Mouse (Mus musculus): ENCODE results near the gene Tecpr1. TPM values are rescaled to one million over a fixed set of nuclear protein-coding genes. Genes with fewer than 3 reads are reported as not detected.

The Tecpr1 gene
- polyA plus RNA-seq, 1 experiment = 240 TPM

DNA sequence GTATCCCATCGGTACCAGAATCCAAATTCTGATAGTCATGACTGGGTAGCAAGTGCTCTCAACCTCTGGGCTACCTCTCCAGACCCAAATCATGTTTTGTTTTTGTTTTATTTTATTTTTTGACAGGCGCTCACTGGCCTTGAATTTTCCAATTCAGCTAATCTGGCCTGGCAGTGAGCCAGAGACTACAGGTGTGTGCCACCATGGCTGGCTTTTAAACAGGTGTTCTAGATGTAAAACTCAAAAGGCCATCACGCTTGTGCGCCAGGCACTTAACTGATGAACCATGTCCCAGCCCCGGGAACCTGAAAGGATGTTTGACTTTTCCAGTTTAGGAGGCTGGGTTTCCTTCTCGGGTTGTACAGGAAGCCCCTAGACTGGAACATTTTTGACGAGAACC lies 23.3 kb upstream of the Tecpr1 start:
- H3K27me3 ChIP-seq (ENCODE audit: control insufficient read depth, insufficient read depth, low read length) = no peaks in the 10 kb centered on the region
- no peak for TF ChIP-seq CTCF (IDR thresholded peaks at IDR 0.05; ENCODE audit: borderline replicate concordance, control insufficient read depth, extremely low read depth, insufficient read depth, low read length, poor library complexity)
- no peak for TF ChIP-seq POLR2A (IDR thresholded peaks at IDR 0.05; ENCODE audit: control insufficient read depth, extremely low read depth, insufficient read depth, low read length, poor library complexity)
- WGBS = 80% methylated on average over 7 of the region's 7 CpGs

DNA sequence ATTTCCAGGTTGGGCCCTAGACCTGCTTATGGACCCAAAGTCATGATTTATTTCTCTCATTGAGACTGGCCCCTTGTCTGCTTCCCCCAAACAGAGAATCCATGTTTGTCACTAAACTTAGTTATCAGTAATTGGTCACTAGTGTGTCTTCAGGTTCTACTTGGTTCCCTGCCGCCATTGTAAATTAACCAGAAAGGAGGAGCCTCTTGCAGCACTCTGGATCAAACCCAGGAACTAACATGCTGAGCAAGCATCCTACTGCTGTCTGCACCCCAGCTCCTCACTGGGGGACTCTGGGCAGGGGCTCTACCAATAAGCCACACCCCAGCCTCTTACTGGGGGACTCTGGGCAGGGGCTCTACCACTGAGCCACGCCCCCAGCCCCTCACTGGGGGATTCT lies 22.2 kb upstream of the Tecpr1 start:
- H3K27ac ChIP-seq (ENCODE audit: control insufficient read depth, insufficient read depth, low read length) = no peak overlapping the region
- WGBS = 83% methylated on average over 2 of the region's 2 CpGs
- H3K4me1 ChIP-seq (replicated peaks; ENCODE audit: control insufficient read depth, insufficient read depth, low read length) = no peaks in the 10 kb centered on the region
- H3K4me3 ChIP-seq (ENCODE audit: control insufficient read depth, insufficient read depth, low read length) = no peak overlapping the region
- no peaks in the 10 kb centered on the region for H3K27me3 ChIP-seq (ENCODE audit: control insufficient read depth, insufficient read depth, low read length)
- no peaks in the 10 kb centered on the region for H3K36me3 ChIP-seq (ENCODE audit: control insufficient read depth, insufficient read depth, low read length)
- no peak for TF ChIP-seq POLR2A (IDR thresholded peaks at IDR 0.05; ENCODE audit: control insufficient read depth, extremely low read depth, insufficient read depth, low read length, poor library complexity)
- TF ChIP-seq CTCF (IDR thresholded peaks at IDR 0.05; ENCODE audit: borderline replicate concordance, control insufficient read depth, extremely low read depth, insufficient read depth, low read length, poor library complexity) = no peak
- no peak for DNase-seq

More for the DNA sequence above, 23.3 kb upstream of the Tecpr1 start:
- Histone ChIP-seq H3K27ac (ENCODE audit: control insufficient read depth, insufficient read depth, low read length) (no peak overlapping the region), H3K36me3 (ENCODE audit: control insufficient read depth, insufficient read depth, low read length) (no peaks in the 10 kb centered on the region), H3K4me3 (ENCODE audit: control insufficient read depth, insufficient read depth, low read length) (no peak overlapping the region), H3K4me1 (replicated peaks; ENCODE audit: control insufficient read depth, insufficient read depth, low read length) (peaks cover 3% of the 10 kb centered on the region)
- DNase-seq = no peak

DNA sequence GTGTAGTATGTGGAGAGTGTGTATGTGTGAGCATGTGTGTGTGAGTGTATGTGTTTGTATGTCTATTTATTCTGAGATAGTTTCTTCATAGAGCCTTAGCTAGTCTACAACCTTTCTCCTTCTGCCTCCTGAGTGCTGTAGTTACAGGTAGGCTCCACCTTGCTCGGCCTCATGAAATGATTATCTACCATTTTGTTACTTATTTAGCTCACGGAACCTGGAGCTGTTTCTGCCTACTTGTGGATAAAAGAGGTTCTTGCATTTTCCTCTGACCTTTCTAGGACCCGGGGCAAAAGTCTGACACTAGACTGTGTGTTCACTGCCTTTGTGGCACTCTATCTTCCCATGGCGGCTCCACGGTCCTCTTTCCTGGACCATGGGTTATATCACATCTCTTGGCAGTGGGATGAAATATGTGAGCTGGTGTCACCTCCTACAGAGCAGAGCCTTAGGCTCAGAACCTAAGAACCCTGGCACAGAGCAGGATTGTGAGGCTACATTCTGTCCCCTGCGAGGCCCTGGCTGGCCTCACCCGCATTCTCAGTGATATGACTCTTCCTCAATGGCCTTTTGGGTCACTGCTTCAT lies 20.6 kb upstream of the Tecpr1 start, which contains the start of gene Bri3:
Bri3 (plus strand) TSS at position 537 of the 587 bp plus-strand sequence.
- Histone ChIP-seq H3K27me3 (ENCODE audit: control insufficient read depth, insufficient read depth, low read length) (no peaks in the 10 kb centered on the region), H3K4me3 (ENCODE audit: control insufficient read depth, insufficient read depth, low read length) (no peak within 1 kb of the TSS), H3K4me1 (replicated peaks; ENCODE audit: control insufficient read depth, insufficient read depth, low read length) (no peaks in the 10 kb centered on the region), H3K36me3 (ENCODE audit: control insufficient read depth, insufficient read depth, low read length) (no peaks in the 10 kb centered on the region), H3K27ac (ENCODE audit: control insufficient read depth, insufficient read depth, low read length) (no peak within 1 kb of the TSS)
- TF ChIP-seq POLR2A (IDR thresholded peaks at IDR 0.05; ENCODE audit: control insufficient read depth, extremely low read depth, insufficient read depth, low read length, poor library complexity) (no peak), CTCF (IDR thresholded peaks at IDR 0.05; ENCODE audit: borderline replicate concordance, control insufficient read depth, extremely low read depth, insufficient read depth, low read length, poor library complexity) (no peak)
- WGBS = 97% methylated on average over 7 of the region's 7 CpGs
- no peak for DNase-seq

DNA sequence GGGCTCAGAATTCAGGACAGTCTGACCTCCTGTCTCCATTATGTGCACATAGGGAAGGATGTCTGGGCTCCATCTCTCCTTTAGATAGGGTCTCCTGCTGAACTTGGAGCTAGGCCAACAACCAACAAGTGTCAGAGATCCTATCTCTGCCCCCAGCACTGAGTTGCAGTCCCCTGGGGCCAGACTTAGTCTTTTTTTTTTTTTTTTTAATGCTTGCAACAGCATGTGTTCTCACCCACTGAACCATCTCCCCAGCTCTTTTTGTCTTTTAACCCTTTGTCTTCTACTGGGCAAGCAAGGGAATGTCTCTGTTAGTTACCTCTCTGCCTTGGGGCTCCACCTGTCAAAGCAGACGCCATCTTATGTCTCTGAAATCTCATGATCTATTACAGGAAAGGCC lies 15.6 kb upstream of the Tecpr1 start:
- no peak for TF ChIP-seq POLR2A (IDR thresholded peaks at IDR 0.05; ENCODE audit: control insufficient read depth, extremely low read depth, insufficient read depth, low read length, poor library complexity)
- TF ChIP-seq CTCF (IDR thresholded peaks at IDR 0.05; ENCODE audit: borderline replicate concordance, control insufficient read depth, extremely low read depth, insufficient read depth, low read length, poor library complexity) = no peak
- Histone ChIP-seq H3K4me1 (replicated peaks; ENCODE audit: control insufficient read depth, insufficient read depth, low read length) (no peaks in the 10 kb centered on the region), H3K4me3 (ENCODE audit: control insufficient read depth, insufficient read depth, low read length) (no peak overlapping the region), H3K27ac (ENCODE audit: control insufficient read depth, insufficient read depth, low read length) (no peak overlapping the region), H3K36me3 (ENCODE audit: control insufficient read depth, insufficient read depth, low read length) (no peaks in the 10 kb centered on the region), H3K27me3 (ENCODE audit: control insufficient read depth, insufficient read depth, low read length) (no peaks in the 10 kb centered on the region)
- WGBS = 86% methylated on average over 1 of the region's 1 CpGs
- no peak for DNase-seq

DNA sequence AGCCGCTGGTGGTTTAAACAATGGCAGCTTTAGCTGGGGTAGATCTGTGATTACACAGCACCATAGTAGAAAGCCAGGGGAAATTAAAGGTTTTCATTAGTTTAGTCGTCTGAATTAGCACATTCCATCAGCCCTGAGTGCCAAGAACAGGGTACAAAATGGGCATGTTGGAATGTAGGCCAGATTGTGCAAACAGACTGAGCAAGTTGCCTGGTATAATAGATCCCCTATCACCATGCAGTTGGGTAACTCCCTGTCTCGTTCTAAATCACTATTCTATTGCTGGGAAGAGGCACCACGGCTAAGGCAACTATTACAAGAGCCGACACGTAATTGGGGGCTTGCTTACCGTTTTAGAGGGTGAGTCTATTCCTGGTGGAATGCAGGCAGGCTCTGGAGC lies 11.3 kb upstream of the Tecpr1 start:
- Histone ChIP-seq H3K4me3 (ENCODE audit: control insufficient read depth, insufficient read depth, low read length) (no peak overlapping the region), H3K36me3 (ENCODE audit: control insufficient read depth, insufficient read depth, low read length) (no peaks in the 10 kb centered on the region), H3K27me3 (ENCODE audit: control insufficient read depth, insufficient read depth, low read length) (no peaks in the 10 kb centered on the region), H3K27ac (ENCODE audit: control insufficient read depth, insufficient read depth, low read length) (no peak overlapping the region), H3K4me1 (replicated peaks; ENCODE audit: control insufficient read depth, insufficient read depth, low read length) (no peaks in the 10 kb centered on the region)
- 93% methylated on average over 7 of the region's 7 CpGs for WGBS
- TF ChIP-seq CTCF (IDR thresholded peaks at IDR 0.05; ENCODE audit: borderline replicate concordance, control insufficient read depth, extremely low read depth, insufficient read depth, low read length, poor library complexity) = no peak
- TF ChIP-seq POLR2A (IDR thresholded peaks at IDR 0.05; ENCODE audit: control insufficient read depth, extremely low read depth, insufficient read depth, low read length, poor library complexity) = no peak
- DNase-seq = no peak

DNA sequence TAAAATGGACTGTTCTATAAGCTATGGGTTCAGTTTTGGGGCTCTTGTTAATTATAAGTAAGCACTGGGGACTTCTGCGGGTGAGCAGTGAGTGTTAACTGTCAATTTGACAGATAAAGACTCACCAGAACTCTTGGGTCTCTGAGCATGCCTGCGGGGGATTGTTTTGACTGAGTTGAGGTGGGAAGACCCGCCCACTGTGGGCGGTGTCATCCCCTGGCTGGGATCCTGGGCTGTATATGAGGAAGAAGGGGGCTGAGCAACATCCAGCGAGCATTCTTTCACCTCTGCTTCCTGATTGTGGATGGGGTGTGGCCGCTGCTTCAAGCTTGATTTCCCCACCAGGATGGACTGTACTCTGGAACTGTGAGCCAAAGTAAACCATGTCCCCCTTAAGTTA lies 10.8 kb upstream of the Tecpr1 start:
- no peaks in the 10 kb centered on the region for H3K4me1 ChIP-seq (replicated peaks; ENCODE audit: control insufficient read depth, insufficient read depth, low read length)
- TF ChIP-seq CTCF (IDR thresholded peaks at IDR 0.05; ENCODE audit: borderline replicate concordance, control insufficient read depth, extremely low read depth, insufficient read depth, low read length, poor library complexity) (no peak), POLR2A (IDR thresholded peaks at IDR 0.05; ENCODE audit: control insufficient read depth, extremely low read depth, insufficient read depth, low read length, poor library complexity) (no peak)
- H3K27ac ChIP-seq (ENCODE audit: control insufficient read depth, insufficient read depth, low read length) = no peak overlapping the region
- WGBS = 85% methylated on average over 6 of the region's 6 CpGs
- no peaks in the 10 kb centered on the region for H3K36me3 ChIP-seq (ENCODE audit: control insufficient read depth, insufficient read depth, low read length)
- DNase-seq = no peak
- no peak overlapping the region for H3K4me3 ChIP-seq (ENCODE audit: control insufficient read depth, insufficient read depth, low read length)
- H3K27me3 ChIP-seq (ENCODE audit: control insufficient read depth, insufficient read depth, low read length) = no peaks in the 10 kb centered on the region

DNA sequence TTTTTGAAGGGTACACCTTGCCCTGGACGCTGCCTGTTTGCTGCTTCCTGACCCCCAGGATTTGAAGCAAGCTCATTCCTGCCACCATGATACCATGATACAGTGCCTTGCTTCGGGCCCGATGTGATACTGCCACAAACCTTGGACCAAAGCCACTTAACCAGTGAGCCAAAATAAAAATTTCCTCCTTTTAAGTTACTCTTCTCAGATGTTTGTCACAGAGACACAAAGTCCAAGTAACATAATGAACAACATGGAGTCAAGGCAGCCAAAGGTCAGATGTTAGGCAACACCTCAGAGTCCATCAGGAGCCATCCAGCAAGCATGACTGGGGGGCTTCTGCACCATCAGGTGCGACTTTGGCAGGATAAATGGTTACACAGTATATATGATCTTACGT lies 9.1 kb upstream of the Tecpr1 start:
- H3K27ac ChIP-seq (ENCODE audit: control insufficient read depth, insufficient read depth, low read length) = no peak overlapping the region
- H3K4me3 ChIP-seq (ENCODE audit: control insufficient read depth, insufficient read depth, low read length) = no peak overlapping the region
- WGBS = 91% methylated on average over 5 of the region's 5 CpGs
- no peaks in the 10 kb centered on the region for H3K36me3 ChIP-seq (ENCODE audit: control insufficient read depth, insufficient read depth, low read length)
- TF ChIP-seq POLR2A (IDR thresholded peaks at IDR 0.05; ENCODE audit: control insufficient read depth, extremely low read depth, insufficient read depth, low read length, poor library complexity) = no peak
- no peak for TF ChIP-seq CTCF (IDR thresholded peaks at IDR 0.05; ENCODE audit: borderline replicate concordance, control insufficient read depth, extremely low read depth, insufficient read depth, low read length, poor library complexity)
- no peaks in the 10 kb centered on the region for H3K4me1 ChIP-seq (replicated peaks; ENCODE audit: control insufficient read depth, insufficient read depth, low read length)
- no peaks in the 10 kb centered on the region for H3K27me3 ChIP-seq (ENCODE audit: control insufficient read depth, insufficient read depth, low read length)
- no peak for DNase-seq
